Mouse (Mus musculus) olfactory bulb, adult 2 months (tissue): ENCODE results near the gene Cd44. TPM values are rescaled to one million over a fixed set of nuclear protein-coding genes. Genes with fewer than 3 reads are reported as not detected.

ENCODE experiments used
- H3K27ac ChIP-seq: fragments of 200-500 bp; 2 replicates; pipeline ENCODE4 v1.5.1; 2012; ENCODE audit warnings: low read depth, low read length; ENCODE audit not compliant: insufficient read depth
- H3K4me1 ChIP-seq: fragments of 200-500 bp; 2 replicates; pipeline ENCODE4 v1.6.1; 2012; ENCODE audit warnings: low read length; ENCODE audit not compliant: control insufficient read depth, insufficient read depth
- H3K4me3 ChIP-seq: fragments of 200-500 bp; 2 replicates; pipeline ENCODE4 v1.5.1; 2012; ENCODE audit warnings: mild to moderate bottlenecking, low read depth, low read length, moderate library complexity; ENCODE audit not compliant: insufficient read depth
- CTCF ChIP-seq: fragments of 200-500 bp; IDR thresholded peaks from 2 replicates; pipeline ENCODE4 v1.5.1; 2012; ENCODE audit warnings: low read depth, mild to moderate bottlenecking, low read length, moderate library complexity; ENCODE audit not compliant: insufficient read depth
- POLR2A ChIP-seq: fragments of 200-500 bp; IDR thresholded peaks from 2 replicates; pipeline ENCODE4 v1.6.1; 2012; ENCODE audit warnings: mild to moderate bottlenecking, low read depth, low read length, moderate library complexity; ENCODE audit not compliant: insufficient read depth
- WGBS: fragments of 180-500 bp; shearing (Covaris S2); methylation state at CpG from one replicate; pipeline ENCODE4 v1.1.7; 2018; 5-methylcytosine and 5-hydroxymethylcytosine counted together
- polyA plus RNA-seq: library from polyadenylated mRNA; stranded (reverse); fragments of >200 nt; gene quantifications from 2 replicates; pipeline ENCODE4 v1.2.4, GENCODE M21; 2012; ENCODE audit warnings: low replicate concordance; ENCODE audit not compliant: missing spikeins, insufficient read depth, insufficient read length

Gene Cd44
- polyA plus RNA-seq, 1 experiment: not detected

DNA sequence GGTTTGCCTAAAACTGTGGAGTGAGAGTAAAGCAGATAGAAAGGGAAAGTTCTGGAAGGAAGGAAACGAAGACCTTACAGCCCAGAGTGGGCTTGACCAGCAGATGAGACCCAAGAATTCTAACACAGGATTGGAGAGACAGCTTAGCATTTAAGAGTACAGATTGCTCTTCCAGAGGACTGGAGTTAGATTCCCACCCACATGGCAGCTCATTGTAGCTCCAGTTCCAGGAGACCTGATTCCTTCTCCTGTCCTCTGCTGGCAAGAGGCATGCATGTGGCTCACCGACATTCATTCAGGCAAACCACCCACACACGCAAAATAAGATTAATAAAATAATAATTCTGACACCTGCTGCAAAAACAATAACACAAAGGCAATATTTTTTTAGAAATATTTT, 20.6 kb upstream of the Cd44 start:
- Histone ChIP-seq H3K27ac (no peak overlapping the region), H3K4me1 (no peaks in the 10 kb centered on the region), H3K4me3 (no peak overlapping the region)
- TF ChIP-seq CTCF (no peak), POLR2A (no peak)
- 83% methylated on average over 3 of the region's 3 CpGs for WGBS

DNA sequence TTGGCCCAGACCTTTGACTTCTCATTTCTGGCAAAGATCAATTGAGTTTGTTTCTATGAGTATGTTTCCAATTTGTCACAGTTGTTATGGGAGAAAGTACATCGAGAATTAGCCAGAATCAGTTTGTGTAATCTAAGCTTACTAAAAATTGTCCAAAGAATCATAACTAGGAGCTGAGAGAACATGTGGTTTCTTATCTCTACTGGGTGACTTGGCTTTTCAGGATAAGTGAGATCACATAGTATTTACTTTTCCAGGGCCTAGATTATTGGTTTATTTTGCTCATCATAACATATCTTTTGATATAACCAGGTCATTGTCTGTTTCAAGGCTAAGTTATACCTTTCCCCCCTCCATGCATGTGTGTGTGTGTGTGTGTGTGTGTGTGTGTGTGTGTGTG, 16.8 kb upstream of the Cd44 start:
- no peaks in the 10 kb centered on the region for H3K4me1 ChIP-seq

DNA sequence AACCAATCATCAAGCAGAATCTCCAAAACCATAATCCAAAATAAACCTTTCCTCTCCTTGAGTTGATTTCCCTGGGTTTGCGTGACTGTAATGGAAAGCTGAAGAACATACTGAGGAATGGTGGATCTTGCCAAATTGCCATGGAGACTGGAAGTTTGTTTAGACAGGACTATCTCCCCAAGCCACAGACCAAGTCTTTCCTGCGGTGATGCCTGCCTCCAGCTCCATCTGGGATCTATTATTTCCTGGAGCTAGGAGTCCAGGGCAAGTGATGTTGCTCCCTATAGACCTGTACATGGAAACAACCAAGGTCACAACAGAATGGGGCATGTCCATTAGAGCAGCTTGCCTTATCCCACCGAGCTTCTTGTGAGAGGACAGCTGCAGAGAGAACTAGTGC, 15.1 kb upstream of the Cd44 start:
- no peaks in the 10 kb centered on the region for H3K4me1 ChIP-seq
- 77% methylated on average over 3 of the region's 3 CpGs for WGBS
- TF ChIP-seq POLR2A: no peak
- no peak for TF ChIP-seq CTCF
- H3K4me3 ChIP-seq: no peak overlapping the region
- H3K27ac ChIP-seq: no peak overlapping the region

More for the DNA sequence above, 16.8 kb upstream of the Cd44 start:
- Histone ChIP-seq H3K4me3 (no peak overlapping the region), H3K27ac (no peak overlapping the region)
- WGBS: 92% methylated on average over 1 of the region's 1 CpGs
- TF ChIP-seq POLR2A: no peak
- TF ChIP-seq CTCF: no peak

DNA sequence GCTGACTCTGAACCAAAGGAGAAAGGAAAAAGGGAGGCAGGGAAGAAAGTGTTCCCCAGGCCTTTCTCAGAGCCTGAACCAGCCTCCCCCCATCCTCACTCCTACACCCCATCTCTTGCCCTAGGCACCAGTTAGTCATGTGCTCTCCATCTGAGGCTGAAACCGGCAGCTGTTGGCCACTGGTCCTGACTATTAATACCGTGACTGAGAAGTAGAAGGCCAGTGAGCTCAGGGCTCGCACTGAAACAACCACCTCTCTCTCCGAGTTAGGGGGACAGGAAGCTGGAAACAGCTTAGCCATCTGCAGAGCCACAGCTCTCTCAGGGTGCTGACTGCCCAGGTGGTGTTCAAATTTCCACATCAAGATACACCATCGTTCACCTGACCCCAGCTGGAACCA, 13.2 kb upstream of the Cd44 start:
- no peak overlapping the region for H3K27ac ChIP-seq
- no peaks in the 10 kb centered on the region for H3K4me1 ChIP-seq
- TF ChIP-seq POLR2A (no peak), CTCF (no peak)
- H3K4me3 ChIP-seq: no peak overlapping the region
- WGBS: 88% methylated on average over 5 of the region's 5 CpGs

DNA sequence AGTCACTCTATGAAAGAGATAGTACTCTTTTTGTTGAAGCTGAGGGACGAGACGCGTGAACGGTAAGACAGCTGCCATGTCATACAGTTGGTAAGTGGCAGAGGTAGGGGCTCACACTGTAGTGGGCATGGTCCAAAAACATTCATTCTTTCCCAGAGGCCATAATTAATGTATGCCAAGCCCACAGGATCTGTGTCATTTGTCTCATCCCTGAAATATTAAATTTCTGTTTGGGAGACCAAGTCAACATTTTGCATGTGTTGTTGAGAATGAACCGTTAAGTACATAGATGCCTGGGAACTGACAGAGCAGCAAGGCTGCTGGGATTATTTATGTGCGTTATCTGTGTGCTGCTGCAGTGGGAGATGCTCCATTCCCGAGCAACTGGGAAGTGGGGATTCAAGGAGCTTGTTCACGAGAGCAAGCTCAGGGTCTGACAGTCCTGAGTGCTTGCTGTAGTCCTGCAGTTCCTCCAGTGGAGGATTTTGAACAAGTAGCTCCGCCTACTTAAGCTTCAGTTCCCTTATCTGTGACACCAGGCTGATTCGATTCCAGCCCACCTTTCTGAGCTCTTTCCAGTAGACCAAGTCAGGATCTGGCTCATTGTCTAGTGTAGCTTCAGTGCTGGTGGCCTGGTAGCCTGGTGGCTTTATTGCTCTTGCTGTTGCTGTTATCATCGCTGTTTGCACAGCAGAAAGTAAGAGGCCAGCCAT, 12.5 kb upstream of the Cd44 start:
- 86% methylated on average over 11 of the region's 11 CpGs for WGBS
- TF ChIP-seq POLR2A (no peak), CTCF (no peak)
- H3K27ac ChIP-seq: no peak overlapping the region
- H3K4me3 ChIP-seq: no peak overlapping the region
- no peaks in the 10 kb centered on the region for H3K4me1 ChIP-seq

DNA sequence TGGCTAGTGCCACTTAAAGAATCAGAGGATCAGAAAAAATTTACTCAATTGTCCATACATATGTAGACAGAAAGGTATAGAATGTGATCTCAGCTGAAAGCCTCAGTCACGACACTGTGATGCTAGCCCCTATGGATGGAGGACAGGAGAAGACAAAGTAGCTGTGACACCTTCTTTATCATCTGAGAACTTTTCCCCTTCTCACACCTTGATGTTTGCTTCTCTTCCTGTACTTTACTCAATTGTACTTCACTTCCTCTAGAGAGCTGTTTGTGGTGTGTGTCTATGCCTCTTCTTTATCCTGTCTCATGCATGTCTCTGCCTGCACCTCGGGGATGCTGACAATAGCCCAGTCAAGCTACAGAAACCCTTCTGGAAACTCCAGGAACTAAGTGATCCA, 11.5 kb upstream of the Cd44 start:
- no peak overlapping the region for H3K4me3 ChIP-seq
- 77% methylated on average over 2 of the region's 2 CpGs for WGBS
- TF ChIP-seq CTCF: no peak
- TF ChIP-seq POLR2A: no peak
- no peaks in the 10 kb centered on the region for H3K4me1 ChIP-seq
- no peak overlapping the region for H3K27ac ChIP-seq

DNA sequence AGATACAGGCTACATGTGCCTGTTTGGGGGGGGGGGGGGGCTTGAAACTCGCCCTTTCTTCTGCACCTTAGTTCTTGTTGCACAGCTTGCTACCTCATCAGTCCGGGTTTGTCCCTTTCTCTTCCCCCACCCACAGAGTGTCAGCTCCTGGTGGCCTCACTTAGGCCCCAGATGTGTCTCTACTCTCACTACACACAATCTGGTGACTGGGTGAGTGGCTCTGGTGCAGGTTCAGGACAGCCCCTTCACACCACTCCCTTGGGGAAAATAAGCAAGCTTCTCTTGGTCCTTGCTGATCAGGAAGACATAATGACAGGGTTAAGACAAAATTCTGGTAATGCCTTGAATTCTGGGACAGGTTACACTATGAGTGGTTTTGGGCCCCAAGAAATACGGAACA, 11.0 kb upstream of the Cd44 start:
- no peaks in the 10 kb centered on the region for H3K4me1 ChIP-seq
- TF ChIP-seq POLR2A: no peak
- TF ChIP-seq CTCF: no peak
- 83% methylated on average over 3 of the region's 3 CpGs for WGBS
- H3K4me3 ChIP-seq: no peak overlapping the region
- H3K27ac ChIP-seq: no peak overlapping the region

DNA sequence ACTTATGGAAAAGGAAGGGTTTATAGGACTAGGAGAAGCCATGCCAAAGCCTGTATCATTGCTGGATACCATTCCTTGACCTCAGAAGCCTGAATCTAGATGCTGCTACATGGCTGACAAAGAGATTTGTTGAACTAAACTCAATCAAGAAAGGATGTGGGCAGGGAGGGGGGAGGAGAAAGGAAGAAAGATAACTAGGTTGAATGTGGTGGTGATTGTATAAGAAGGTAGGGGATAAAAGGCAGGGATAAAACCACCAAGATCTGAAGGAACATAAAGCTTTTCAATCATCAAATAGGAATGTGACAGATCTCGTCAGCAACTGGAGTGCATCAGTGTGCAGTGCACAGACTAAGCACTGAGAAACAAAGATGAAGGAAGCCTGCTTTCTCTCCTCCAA, 7.9 kb upstream of the Cd44 start:
- H3K4me3 ChIP-seq: no peak overlapping the region
- TF ChIP-seq CTCF: no peak
- TF ChIP-seq POLR2A: no peak
- H3K27ac ChIP-seq: no peak overlapping the region
- H3K4me1 ChIP-seq: no peaks in the 10 kb centered on the region
- 93% methylated on average over 1 of the region's 1 CpGs for WGBS

DNA sequence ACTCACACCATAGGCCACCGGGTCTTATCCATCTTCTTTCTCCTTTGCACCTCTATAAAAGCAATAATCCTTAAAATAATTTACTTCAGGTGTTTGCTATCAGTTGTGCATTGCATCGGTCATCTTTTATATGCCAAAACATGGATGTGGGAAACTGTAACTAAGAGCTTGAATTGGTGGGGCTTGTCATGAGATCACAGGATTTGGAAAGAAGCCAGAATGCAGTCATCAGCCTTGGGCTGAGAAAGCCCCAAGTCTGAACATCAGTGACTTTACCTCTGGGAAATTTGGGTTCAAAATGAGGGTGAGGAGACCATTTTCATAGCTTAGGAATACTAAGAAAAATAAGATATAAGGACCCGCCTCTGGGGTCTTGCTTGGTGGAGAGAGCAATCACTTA, 4.1 kb upstream of the Cd44 start:
- Histone ChIP-seq H3K27ac (no peak overlapping the region), H3K4me3 (no peak overlapping the region), H3K4me1 (peaks cover 7% of the 10 kb centered on the region)
- TF ChIP-seq POLR2A: no peak
- WGBS: 85% methylated on average over 3 of the region's 3 CpGs

DNA sequence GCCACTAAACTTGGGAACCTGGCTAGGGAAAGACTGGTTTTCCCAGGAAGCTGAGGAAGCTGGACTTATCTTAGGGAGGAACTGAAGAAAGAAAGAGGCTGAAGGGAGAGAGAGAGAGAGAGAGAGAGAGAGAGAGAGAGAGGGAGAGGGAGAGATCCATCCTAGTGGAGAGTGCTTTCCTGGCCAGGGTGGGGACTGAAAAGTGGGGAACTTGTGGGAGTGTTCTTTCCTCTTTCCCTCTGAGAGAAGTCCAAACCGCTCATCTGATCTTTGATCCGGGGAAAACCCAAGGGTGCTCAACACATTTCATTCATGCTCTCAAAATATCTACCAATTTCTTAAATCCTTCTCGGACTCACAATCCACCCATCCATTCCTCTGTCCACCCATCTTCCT, 361 bp upstream of the Cd44 start:
- Histone ChIP-seq H3K27ac (no peak overlapping the region), H3K4me1 (peaks cover 7% of the 10 kb centered on the region), H3K4me3 (no peak overlapping the region)
- 30% methylated on average over 3 of the region's 3 CpGs for WGBS
- no peak for TF ChIP-seq POLR2A
- no peak for TF ChIP-seq CTCF
